Mouse (Mus musculus): ENCODE measurements around the gene Cdc6.
"Not testable (repeated sequence)": the region's sequence is repeated elsewhere in the genome, so short reads cannot be mapped to it uniquely, and the experiment has no call there.

Cdc6 gene

DNA sequence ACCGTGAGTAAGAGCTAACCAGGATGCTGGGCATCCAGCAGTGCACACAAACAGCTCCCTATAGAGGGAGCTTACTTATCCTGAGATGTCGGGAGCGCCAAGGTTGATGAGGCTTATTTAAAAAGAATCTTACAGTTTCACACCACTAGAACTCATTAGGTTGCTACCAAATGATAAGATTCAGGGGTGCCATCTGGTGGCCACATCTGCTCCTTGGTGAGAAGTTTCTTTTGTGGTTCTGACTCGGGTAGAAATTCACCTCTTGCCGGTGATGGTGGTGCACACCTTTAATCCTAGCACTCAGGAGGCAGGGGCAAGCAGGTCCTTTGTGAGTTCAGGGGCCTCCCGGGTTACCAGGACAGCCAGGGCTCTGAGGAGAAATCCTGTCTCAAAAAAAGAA, 2.1 kb downstream of the Cdc6 start:
- DNase-seq (ENCODE audit: low read depth, low spot score) = peak; percentile 88

DNA sequence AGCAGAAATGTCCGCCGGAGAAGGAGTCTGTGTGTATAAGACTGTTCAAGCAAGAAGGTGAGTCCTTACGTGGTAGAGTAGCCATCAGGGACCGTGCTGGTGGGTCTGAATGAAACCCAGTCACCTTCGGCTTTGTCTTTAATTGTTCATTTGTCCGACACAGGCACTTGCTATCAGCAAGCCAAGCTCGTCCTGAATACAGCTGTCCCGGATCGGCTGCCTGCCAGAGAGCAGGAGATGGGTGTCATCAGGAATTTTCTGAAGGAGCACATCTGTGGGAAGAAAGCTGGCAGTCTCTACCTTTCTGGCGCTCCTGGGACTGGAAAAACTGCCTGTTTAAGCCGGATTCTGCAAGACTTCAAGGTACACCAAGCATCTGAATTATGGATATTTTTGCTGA, 2.8 kb downstream of the Cdc6 start:
- DNase-seq (ENCODE audit: low read depth, low spot score) = no peak

DNA sequence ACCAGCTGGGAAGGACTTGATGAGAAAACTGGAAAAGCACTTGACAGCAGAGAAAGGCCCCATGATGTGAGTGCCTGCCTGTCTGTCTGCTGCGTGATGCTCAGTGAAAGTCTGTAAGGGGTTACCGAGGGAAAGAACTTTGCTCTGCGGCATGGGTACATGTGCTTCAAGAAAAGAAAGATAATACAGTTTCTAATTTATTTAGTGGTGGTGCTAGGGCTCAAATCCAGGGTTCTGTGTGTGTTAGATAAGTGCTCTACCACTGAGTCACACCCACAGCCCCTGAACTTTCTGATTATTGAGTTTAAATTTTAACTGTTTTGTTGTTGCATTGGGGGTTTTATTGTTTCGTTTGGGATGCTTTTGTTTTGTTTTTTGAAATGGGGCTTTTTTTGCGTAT, 3.9 kb downstream of the Cdc6 start:
- DNase-seq (ENCODE audit: low read depth, low spot score) = no peak

DNA sequence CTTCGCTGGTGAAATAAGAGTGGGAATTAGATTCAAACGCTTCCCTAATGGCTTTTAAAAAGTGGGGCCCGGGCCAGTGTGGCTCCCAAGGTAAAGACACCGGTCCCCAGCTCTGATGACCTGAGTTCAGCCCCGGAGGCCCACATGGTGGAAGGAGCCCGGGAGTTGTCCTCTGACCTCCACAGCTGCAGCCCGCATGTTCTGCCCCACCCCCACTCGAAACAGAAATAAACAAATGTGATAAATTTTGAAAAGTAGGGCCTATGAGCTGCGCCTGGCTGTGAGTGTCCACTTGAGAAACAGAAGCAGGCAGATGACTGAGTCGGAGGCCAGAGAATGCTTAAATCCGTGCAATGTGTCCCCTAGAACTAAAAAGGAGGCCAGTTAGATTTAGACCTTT, 6.6 kb downstream of the Cdc6 start:
- DNase-seq (ENCODE audit: low read depth, low spot score) = no peak

DNA sequence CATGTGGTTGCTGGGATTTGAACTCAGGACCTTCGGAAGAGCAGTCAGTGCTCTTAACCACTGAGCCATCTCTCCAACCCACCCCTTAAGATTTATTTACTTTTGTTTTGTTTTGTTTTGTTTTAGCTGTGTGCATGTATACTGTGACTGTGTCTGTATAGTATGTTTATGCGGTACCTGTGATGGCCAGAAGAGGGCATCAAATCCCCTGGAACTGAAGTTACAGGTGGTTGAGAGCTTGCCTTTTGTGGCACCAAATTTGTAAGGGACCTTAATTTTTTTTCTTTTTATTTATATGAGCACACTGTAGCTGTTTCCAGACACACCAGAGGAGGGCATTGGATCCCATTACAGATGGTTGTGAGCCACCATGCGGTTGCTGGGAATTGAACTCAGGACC, 8.8 kb downstream of the Cdc6 start:
- DNase-seq (ENCODE audit: low read depth, low spot score) = not testable (repeated sequence)

DNA sequence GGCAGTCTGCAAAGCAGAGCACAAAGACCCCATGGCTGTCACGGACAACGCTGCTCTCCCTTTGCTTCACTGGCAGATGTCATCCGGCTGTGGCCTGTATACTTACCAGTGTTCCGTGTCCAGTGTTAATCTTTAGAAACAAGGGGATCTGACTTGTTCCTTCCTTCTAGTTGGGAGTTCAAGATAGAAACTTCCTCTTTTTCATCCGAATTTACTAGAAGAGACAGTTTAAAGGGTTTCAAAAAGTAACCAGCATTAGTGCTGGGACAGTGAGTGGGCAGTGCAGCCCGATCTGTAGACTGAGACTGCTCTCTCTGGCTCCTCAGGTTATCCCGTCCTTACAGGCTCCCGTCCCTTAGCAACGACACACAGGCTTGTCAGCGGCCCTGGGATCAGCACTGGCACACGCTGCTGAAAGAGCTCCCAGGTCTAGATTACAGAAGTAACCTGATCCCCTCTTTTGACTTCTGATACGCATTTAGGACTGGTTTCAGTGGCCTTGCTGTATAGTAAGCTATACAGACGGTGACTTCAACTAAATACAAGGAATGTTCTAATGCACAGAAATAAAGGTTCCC, 9.9 kb downstream of the Cdc6 start:
- no peak for DNase-seq (ENCODE audit: low read depth, low spot score)

DNA sequence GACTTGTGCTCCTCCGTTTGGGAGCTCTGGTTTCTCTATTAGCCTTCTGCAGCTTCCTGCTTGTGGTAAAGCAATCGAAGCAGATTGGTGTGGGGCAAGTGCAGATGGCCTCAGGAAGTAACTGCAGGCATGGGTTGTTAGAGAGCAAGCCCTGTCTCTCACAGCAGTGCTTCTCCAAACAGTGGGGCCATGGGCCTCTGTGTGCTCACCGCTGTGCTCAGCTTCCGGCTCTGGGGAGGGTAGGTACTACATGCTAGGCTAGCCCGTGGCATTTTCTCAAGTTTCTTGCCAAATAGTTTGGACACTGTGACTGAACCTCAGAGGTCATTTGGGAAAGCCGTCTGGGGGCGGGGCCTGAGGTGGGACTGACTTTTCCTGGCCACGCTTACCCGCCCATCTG, 10.6 kb downstream of the Cdc6 start:
- no peak for DNase-seq (ENCODE audit: low read depth, low spot score)

DNA sequence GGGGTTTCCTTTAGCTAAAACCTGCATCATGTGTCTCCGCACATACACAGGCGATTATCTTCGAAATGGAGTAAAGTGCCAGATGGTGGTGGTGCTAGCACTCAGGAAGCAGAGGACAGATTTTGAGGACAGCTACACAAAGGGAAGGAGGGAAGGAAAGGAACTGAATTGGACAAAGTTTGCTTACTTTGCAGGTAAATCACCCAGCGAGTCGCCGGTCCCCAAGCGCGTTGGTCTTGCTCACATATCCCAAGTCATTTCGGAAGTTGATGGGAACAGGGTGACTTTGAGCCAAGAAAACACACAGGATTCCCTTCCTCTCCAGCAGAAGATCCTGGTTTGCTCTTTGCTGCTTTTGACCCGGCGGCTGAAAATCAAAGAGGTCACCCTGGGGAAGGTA, 11.4 kb downstream of the Cdc6 start:
- no peak for DNase-seq (ENCODE audit: low read depth, low spot score)

DNA sequence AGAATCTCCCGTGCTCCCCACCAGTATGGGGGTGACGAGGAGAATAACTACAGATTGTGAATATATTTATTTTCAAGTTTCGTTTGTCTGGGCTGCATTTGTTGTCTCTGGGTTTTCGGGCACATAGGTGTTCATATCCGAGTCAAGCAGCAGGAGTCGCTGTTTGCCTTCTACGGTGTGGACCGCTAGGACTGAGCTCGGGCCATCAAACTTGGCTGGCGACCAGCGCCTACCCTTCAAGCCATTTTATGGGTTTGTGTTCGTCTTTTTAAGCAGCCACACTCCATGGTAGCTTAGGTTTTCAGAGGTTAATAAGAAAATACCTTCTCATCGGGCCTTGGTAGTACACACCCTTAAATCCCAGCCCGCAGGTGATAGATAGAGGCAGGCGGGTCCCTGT, 14.2 kb downstream of the Cdc6 start:
- peak; percentile 53 for DNase-seq (ENCODE audit: low read depth, low spot score)

DNA sequence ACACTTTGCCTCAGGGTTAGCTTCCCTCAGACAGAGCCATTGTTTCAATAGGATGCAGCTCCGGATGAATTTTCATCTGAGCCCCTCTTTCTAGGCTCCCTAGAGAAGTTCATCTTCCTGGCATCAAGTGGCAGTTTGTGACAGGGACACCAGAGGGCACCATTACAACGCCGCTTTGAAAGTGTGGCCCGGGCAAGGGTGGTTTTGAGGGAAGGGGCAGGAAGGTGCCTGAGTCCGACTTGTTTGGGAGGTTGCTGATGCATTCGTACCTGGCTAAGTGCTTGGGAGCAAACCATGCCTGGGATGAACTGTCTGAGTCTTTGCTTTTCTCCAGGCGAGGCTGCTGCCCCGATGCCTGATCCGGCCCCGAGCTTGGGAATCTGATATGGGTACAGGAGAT, 14.7 kb downstream of the Cdc6 start:
- DNase-seq (ENCODE audit: low read depth, low spot score) = peak; percentile 76

DNA sequence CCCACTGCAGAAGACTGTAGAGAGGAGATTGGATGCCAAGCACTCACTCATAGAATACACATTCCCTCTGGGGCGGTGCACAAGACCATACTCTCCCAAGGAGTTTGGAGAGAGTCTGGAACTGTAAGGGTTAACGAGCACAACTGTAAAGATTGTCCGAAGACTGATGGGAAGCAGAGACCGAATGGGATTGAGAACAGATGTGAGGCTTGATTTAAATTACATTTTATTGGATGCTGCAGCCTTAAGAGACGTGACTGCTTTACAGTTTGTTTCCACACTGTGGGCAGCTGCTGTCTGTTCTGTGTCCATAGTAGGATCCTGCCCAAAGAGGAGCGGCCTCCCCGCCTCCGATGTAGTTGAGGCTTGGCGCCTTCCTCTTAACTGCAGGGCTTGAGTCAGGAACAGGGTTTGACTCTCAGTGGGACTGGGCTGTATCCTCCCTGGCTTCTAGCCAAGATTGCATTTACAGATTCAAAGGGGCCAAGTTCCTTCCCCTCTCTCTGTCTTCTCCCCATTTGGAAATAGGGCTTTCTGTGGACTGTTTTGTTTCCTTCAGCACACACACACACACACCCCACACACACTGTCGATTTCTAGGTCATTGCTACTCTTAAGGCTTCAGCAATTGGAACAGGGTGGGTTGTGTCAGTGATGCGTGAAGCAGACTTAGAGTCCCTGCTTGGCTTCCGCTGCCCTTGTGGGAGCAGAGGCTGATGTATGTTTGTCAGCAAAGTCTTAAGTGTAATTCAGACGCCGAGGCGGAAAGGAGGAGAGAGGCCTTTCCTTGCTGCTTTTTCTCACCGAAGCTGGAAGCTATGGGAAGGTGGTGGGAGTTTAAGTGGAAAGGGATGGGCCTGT, 15.5 kb downstream of the Cdc6 start:
- not testable (repeated sequence) for DNase-seq (ENCODE audit: low read depth, low spot score)

DNA sequence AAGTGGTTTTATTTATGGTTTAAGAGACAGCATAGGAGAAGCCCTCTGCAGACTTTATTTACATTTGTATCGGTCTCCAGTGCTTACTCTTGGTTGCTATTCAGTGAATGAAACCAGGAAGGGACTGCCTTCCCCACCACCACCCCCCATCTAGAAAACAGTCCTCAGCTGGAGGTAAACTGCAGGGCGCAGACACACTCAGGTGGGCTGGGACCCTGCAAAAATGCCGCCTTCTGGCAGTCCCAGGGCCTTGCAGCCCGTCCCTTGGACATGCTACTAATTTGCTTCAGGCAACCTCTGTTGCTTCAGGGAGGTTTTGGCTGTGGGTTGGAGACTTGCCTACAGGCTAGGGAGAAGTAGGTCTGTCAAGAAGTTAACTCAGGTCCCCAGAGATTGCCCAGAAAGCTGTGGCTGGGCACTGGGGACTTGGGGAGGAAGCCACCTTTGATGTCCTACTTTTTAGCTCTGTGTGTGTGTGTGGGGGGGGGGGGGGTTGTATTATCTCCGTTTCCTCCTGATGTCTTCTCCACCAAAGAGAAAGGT, 17.1 kb downstream of the Cdc6 start:
- no peak for DNase-seq (ENCODE audit: low read depth, low spot score)

DNA sequence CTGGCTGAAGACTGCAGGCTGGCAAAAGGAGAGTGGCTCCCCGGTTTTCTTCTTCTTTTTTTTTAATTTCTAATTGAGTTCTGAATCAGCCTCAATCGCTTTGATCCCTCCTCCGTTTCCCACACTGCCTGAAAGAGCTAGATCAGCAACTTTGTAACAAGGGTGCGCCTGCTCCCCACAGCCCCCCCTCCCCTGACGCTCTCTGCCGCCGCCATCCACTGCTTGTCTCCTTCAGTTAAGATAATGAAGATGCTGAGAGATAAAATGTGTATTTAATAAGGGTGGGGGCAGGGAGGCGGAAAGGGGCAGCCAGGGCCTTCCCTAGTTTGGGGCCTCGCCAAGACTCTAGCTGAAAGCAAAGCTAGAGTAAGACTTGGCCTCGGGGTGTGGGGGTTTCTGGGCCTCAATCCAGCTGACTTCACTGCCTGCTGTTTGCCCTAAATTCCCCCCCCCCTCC, 17.7 kb downstream of the Cdc6 start:
- peak; percentile 54 for DNase-seq (ENCODE audit: low read depth, low spot score)

DNA sequence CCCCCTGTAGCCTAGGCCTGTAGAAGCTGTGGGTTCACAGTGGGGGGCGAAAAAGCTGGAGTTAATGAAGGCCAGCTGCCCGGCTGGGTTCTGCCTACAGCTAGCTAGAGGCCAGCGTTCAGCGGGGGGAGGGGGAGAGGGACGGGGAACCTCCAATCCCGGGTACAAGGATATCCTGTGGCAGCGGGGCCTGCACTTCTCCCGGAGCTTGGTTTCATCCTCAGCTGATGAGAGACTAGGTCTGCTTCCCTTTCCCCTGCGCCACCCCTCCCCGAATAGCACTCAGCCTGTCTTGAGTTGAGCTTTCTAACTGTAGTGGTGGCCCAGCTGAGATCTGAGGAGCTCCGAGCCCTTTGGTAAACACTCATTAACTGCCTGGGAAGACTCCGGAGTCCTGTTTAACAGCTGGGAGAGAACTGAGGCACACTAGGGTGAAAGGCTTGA, 18.3 kb downstream of the Cdc6 start:
- peak; percentile 54 for DNase-seq (ENCODE audit: low read depth, low spot score)

DNA sequence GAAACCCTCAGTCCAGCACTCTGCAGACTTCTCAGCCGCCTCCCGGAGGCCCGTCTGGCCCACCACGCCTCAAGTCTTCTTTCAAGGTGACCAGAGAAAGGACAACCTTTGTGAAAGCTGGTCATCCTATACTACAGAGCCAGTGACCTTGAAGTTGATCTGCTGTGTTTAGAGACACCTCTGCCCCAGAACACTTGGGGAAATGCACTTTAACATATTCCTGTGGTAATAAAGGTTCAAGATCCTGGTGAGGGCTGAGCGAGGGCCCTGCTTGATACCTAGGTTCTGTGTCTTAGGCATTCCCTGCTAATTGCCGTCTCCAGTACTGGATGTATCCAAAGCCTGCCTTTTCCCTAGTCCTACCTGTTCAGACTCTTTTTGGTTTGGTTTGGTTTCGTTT, 19.0 kb downstream of the Cdc6 start:
- DNase-seq (ENCODE audit: low read depth, low spot score) = no peak

DNA sequence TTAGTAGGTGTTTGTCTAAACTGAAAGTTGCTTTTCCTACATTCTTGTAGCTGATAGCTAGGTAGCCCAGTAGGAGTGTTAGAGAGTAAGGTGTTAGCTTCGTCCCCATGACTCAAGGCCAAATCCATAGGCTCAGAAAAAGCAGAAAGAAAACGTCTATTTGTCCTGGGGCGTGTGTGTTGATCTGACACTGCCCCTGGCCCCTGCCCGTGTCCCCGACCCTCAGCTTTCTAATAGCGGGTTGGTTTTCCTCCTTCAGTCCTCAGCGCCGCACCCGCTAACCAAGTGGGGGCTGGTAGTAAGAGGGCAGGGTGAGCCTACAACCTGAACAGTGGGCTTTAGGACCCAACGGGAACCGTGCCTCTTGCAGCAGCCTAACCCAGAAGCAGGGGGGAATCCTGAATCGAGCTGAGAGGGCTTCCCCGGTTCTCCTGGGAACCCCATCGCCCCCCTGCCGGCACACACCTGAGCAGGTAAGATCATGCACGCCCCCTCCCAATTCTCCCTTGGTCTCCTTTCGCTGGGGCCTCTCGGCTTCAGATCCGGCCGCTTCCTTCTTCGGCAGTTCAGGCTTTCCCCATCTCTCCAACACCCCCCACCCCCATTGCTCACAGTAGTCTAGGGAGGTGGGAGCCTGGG, 20.0 kb downstream of the Cdc6 start, which contains the start of gene Rara:
Gene Rara (plus strand): TSS at position 381 of the 639 bp plus-strand sequence.
- DNase-seq (ENCODE audit: low read depth, low spot score) = peak; percentile 94

DNA sequence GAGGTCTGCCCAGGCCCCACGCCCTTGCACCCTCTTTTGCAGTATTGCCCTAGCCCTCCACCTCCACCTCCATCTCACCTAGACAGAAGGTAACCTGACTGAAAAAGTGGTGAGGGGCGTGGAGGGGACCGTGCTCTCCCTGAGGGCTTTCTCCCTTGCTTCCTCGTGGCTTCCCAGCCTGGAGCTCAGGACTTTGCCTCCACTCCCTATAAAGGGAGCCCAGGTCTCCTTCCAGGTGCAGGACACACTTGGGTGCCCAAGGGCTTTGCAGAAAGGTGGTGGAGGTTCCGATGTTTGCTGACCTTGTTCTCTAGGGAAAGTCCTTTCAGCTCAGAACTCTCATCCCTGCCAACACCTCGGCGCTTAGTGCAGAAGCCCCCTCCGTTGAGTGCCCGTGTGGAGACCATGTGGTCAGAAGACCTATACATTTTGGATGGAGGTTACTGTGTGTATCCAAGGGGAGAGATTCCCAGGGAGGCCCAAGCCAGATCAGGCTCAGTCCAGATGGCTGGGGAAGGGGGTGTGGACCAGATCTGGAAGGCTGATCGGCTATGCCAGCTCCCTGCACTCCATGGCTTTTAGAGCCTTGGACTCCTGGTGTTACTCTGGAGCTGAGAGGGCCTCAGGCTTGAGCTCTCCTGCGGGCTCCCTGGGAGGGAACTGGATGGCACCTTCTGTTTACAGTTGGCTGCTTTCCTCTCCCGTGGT, 20.7 kb downstream of the Cdc6 start:
- DNase-seq (ENCODE audit: low read depth, low spot score) = peak; percentile 79

DNA sequence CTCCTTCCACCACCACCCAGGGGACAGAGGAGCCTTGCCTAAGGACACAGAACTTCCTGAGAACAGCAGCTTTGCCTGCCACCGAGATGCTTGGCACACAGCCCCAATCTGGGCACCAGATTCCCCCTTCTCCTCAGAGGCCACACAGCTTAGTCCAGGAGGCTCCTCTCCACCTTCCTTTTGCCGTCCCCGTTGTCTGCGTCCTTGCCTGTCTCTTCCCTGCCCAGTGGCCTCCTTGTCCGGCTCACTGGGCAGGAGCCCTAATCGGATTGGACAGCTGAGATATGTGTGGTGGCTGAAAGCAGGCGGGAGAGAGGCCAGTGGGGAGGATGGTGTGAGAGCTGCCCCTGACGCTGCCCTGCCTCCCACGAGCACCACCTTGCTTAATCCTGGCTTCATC, 21.9 kb downstream of the Cdc6 start:
- peak; percentile 85 for DNase-seq (ENCODE audit: low read depth, low spot score)

DNA sequence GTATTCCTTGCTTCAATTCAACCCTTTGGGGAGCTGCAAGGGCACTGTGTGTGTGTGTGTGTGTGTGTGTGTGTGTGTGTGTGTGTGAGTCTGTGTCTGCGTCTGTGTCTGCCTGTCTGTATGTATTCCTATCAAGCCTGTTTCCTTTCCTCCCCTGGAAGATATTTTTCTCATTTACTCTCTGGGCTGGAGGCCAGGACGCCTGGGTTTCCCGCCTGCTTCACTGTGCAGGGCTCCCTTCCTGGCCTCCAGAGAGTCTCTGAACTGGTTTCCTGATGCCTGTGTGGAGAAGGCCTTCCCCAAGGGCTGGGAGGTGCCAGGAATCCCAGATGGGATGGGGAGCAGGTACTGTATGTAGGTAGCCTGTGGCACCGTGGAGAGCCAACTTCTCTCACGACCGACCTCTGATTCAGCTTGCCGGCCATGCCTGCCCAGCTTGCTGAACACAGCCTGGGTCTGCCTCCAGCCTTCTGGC, 22.6 kb downstream of the Cdc6 start:
- peak; percentile 92 for DNase-seq (ENCODE audit: low read depth, low spot score)

DNA sequence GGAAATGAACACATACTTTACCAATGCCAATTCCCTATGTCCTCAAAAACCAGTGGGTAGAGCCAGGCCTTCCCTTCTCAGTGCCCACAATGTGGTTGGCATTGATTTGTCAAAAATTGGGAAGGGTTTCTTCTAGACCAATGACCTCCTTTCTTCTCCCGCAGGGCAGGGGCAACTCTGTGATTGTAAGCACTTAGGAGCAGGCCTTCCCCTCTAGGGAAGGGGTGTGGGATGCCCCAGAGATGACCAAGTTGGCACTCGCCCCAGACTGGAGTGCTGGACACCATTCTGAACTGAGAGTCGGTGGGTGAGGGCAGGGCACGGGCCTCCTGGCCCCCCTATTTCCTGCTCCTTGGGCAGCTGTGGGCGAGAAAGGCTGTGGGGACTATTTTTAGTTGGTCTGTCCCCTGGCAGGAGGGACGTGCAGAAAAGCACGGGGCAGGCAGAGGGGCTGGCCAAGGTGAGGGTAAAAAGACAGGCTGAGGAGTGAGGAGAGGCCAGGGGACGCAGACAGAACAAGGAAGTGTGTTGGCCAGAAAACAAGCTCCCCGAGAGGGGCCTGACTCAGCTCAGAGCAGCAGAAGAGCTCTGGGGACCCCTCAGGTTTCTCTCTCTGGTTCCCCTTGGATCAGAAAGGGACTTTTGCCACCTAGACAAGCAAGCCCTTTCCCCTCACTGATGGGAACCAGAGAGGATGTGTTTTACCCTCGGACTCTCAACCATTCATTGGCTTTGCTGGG, 23.3 kb downstream of the Cdc6 start:
- no peak for DNase-seq (ENCODE audit: low read depth, low spot score)

All from brain, adult 2 months (tissue).